Mouse (Mus musculus) forebrain, embryonic 16.5 days (tissue): Measurements from ENCODE around the gene Agap2. TPM values are rescaled to one million over a fixed set of nuclear protein-coding genes. Genes with fewer than 3 reads are reported as not detected.
"Not testable (repeated sequence)": the region's sequence is repeated elsewhere in the genome, so short reads cannot be mapped to it uniquely, and the experiment has no call there.

ENCODE experiments used
- ATAC-seq: fragments of 200-750 bp; cut with Nextera tagmentation; 2 replicates; pipeline ENCODE4 v1.8.0; 2017; ENCODE audit warnings: mild to moderate bottlenecking, moderate library complexity
- H3K27ac ChIP-seq: fragments of 300-500 bp; sonication (generic); 2 replicates; pipeline ENCODE4 v1.5.1; 2014; ENCODE audit warnings: low read length, control low read depth
- H3K27me3 ChIP-seq: fragments of 300-500 bp; sonication (generic); replicated peaks from 2 replicates; pipeline ENCODE4 v1.6.1; 2014; ENCODE audit warnings: low read length; ENCODE audit not compliant: control insufficient read depth, insufficient read depth
- H3K36me3 ChIP-seq: fragments of 300-500 bp; sonication (generic); 2 replicates; pipeline ENCODE4 v1.6.1; 2014; ENCODE audit not compliant: control insufficient read depth, insufficient read depth
- H3K4me1 ChIP-seq: fragments of 300-500 bp; sonication (generic); replicated peaks from 2 replicates; pipeline ENCODE4 v1.6.1; 2014; ENCODE audit warnings: low read length; ENCODE audit not compliant: control insufficient read depth, insufficient read depth
- H3K4me2 ChIP-seq: fragments of 300-500 bp; sonication (generic); 2 replicates; pipeline ENCODE4 v1.6.1; 2014; ENCODE audit warnings: mild to moderate bottlenecking, low read length, control low read depth
- H3K4me3 ChIP-seq: fragments of 300-500 bp; sonication (generic); replicated peaks from 2 replicates; pipeline ENCODE4 v1.5.1; 2014; ENCODE audit warnings: mild to moderate bottlenecking, low read length, control low read depth
- H3K9ac ChIP-seq: fragments of 300-500 bp; sonication (generic); replicated peaks from 2 replicates; pipeline ENCODE4 v1.6.1; 2014; ENCODE audit warnings: low read depth, low read length, control low read depth
- H3K9me3 ChIP-seq: fragments of 300-500 bp; sonication (generic); 2 replicates; pipeline ENCODE4 v1.6.1; 2016; ENCODE audit warnings: low read length; ENCODE audit not compliant: control insufficient read depth
- WGBS: fragments of 180-500 bp; shearing (Covaris S2); extraction: QIAGEN DNeasy Blood & Tissue Kit; methylation state at CpG from one replicate; pipeline ENCODE4 v1.1.7; 2014; 5-methylcytosine and 5-hydroxymethylcytosine counted together
- polyA plus RNA-seq: library from polyadenylated mRNA; unstranded; fragments of >200 nt; fragmentation: Nextera tagmentation; extraction: Ambion mirVana; gene quantifications from 2 replicates; pipeline ENCODE4 v1.2.1, GENCODE M21; 2015

Agap2 gene
- polyA plus RNA-seq, 1 experiment from 2014 or later, result 4.7 TPM

DNA sequence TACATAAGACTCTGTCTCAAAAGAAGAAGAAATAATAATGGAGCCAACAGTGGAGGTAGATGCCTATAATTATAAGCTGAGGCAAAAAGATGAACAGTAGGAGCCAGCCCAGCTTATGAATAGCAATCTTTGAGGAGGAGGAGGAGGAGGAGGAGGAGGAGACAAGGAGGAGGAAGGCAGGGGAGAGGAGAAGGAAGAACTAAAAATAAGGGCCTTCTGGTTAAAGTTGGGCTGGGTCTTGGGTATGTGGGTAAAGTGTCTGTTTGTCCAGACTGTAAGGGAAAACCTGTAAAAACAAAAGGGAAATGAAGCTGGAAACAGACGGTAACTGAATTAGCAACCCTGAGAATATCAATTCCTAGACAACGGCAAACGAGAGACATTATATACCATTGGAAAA, 46.9 kb downstream of the Agap2 start:
- peak overlapping the region; percentile 84 for H3K4me3 ChIP-seq
- H3K27ac ChIP-seq, result peak overlapping the region; percentile 82
- peaks cover 13% of the 10 kb centered on the region for H3K36me3 ChIP-seq
- peak overlapping the region; percentile 49 for H3K4me2 ChIP-seq
- H3K4me1 ChIP-seq, result peaks cover 25% of the 10 kb centered on the region
- WGBS, result 80% methylated on average over 3 of the region's 3 CpGs
- no peak overlapping the region; the same call in 1 of the 2 replicates for H3K9ac ChIP-seq
- no peaks in the 10 kb centered on the region for H3K27me3 ChIP-seq
- H3K9me3 ChIP-seq, result no peaks in the 10 kb centered on the region
- ATAC-seq, result no peak

DNA sequence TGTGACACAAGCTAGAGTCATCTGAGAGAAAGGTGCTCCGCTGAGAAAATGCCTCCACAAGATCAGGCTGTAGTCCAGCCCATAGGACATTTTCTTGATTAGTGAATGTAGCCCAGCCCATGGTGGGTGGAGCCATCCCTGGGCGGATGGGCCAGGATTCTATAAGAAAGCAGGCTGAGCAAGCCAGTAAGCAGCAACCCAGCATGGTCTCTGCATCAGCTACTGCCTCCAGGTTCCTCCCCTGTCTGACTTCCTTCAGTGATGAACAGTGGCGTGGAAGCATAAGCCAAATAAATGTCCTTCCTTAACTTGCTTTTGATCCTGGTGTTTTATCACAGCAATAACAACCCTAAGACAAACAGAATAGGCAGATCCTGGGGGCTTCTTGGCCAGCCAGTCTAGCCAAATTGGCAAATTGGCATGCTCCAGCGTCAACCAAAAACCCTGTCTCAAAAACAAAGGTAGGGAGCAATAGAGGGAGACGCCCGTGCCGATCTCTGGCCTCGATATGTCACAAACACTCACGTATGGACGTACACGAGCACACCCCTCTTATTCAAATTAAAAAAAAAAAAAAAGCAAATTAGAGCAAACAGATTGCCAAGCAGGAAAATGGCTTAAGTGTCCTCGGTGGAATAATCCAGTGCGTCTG, 47.8 kb downstream of the Agap2 start:
- H3K9ac ChIP-seq, result peak overlapping the region; percentile 55
- H3K27ac ChIP-seq, result peak overlapping the region; percentile 82
- 0 out of 2 replicates have a peak, but pooled peaks cover 7% of the 10 kb centered on the region for H3K36me3 ChIP-seq
- peaks cover 25% of the 10 kb centered on the region for H3K4me1 ChIP-seq
- peak overlapping the region; percentile 28 for H3K4me3 ChIP-seq
- H3K9me3 ChIP-seq, result no peaks in the 10 kb centered on the region
- peak; percentile 37 for ATAC-seq
- WGBS, result 7% methylated on average over 13 of the region's 13 CpGs
- H3K27me3 ChIP-seq, result no peaks in the 10 kb centered on the region
- peak overlapping the region; percentile 49 for H3K4me2 ChIP-seq

DNA sequence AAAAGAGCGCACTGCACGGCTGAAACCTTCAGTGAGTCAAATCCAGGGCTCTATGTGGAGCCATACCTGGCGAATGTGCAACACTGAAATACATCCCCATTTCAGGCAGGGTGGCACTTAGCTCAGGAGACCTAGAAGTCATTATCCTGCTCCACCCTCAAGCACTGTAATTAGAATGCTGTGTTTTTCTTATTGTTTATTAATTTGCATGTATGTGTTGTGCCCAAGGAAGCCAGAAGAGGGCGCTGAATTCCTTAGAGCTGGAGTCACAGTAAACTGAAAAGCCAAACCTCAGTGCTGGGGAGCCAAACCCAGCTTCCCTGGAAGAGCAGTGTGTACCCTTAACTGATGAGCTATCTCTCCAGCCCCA, 48.3 kb downstream of the Agap2 start:
- H3K4me1 ChIP-seq, result peaks cover 25% of the 10 kb centered on the region
- 4% methylated on average over 4 of the region's 4 CpGs for WGBS
- ATAC-seq, result peak; percentile 7; the same call in 1 of the 2 replicates

DNA sequence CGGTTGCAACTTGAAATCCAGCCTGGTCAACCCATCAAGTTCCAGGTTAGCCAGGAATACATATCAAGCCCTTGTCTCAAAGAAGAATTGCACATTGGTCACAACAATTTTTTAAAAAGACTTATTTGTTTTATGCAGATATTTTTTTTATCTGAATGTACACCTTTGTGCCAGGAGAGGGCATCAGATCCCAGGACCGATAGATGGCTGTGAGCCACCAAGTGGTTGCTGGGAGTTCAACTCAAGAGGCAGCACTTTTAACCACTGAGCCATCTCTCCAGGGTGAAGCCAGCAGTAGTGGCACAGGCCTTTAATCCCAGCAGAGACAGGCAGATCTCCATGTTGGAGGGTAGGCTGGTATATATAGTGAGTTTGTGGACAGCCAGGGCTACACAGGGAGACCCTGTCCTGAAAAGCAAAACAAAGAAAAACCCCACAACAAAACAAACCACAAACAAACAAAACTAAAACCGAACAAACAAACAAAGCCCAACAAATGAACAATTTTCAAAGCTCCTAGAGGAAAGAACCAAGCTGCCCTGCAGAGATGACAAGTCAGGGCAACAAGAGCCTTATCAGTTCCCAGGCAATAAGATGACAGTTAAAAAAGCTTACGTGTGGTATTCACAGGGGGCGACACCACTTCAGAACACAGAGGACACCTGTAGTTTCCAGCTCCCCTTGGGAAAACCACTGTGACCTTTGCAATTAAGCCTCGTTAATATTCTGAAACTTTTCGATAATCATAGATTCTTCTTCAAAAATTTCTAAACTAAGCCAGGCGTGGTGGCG, 50.3 kb downstream of the Agap2 start:
- H3K27ac ChIP-seq, result no peak overlapping the region
- ATAC-seq, result no peak
- no peak overlapping the region for H3K9ac ChIP-seq
- H3K9me3 ChIP-seq, result no peaks in the 10 kb centered on the region
- no peaks in the 10 kb centered on the region for H3K27me3 ChIP-seq
- H3K4me3 ChIP-seq, result no peak overlapping the region
- no peak overlapping the region for H3K4me2 ChIP-seq
- peaks cover 17% of the 10 kb centered on the region for H3K4me1 ChIP-seq
- WGBS, result 77% methylated on average over 9 of the region's 9 CpGs
- no peaks in the 10 kb centered on the region for H3K36me3 ChIP-seq

More for the DNA sequence above, 48.3 kb downstream of the Agap2 start:
- Histone ChIP-seq H3K9ac (peak overlapping the region; percentile 55; the same call in 1 of the 2 replicates), H3K4me3 (peak overlapping the region; percentile 28), H3K27me3 (no peaks in the 10 kb centered on the region), H3K9me3 (no peaks in the 10 kb centered on the region), H3K4me2 (peak overlapping the region; percentile 49), H3K36me3 (0 out of 2 replicates have a peak, but pooled peaks cover 5% of the 10 kb centered on the region), H3K27ac (peak overlapping the region; percentile 82)

DNA sequence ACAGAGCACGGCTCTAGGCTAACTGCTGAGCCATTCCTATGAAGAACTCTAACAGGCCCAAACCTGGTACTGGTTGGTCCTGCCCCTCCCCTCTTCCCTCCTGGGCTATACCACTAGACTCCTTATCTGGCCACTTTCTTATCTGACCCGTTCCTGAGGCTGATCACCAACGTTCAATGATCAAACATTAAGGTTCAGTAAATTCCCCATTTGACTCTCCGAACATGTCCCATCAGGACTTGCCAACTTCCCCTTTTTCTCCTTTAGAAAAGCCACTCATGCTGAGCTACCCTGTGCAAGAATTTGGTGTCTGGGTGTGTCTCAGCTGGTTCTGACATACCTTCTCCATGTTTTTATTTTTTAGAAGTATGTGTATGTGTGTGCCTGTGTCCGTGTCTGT, 51.5 kb downstream of the Agap2 start:
- Histone ChIP-seq H3K4me2 (no peak overlapping the region), H3K27ac (no peak overlapping the region), H3K9me3 (no peaks in the 10 kb centered on the region), H3K4me1 (peaks cover 16% of the 10 kb centered on the region), H3K36me3 (no peaks in the 10 kb centered on the region), H3K9ac (no peak overlapping the region), H3K4me3 (no peak overlapping the region), H3K27me3 (no peaks in the 10 kb centered on the region)
- WGBS, result 90% methylated on average over 5 of the region's 5 CpGs
- ATAC-seq, result no peak

DNA sequence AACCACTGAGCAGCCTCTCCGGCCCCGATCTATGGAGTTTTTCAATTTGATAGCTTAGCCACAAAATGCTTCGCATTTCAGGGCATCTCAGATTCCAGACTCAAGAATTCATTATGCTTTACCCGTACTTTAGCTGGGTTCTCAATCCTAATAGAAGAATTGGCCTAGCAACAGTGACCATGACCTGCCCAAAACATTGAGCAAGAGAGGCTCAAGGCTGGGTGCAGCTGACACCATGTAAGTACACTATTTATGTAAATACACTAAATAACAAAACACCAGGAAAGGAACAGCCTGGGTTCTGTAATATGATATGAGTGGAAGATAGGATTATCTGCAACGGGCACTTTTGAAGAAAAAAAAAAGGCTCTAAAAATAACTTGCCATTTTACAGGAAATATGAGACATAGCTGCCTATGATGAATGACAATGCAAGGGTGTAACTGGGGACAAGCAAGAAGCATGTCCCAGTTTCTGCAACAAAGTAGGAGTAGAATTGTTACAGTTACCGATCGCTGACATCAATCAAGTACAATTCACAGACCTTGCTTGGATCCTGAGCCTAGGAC, 52.7 kb downstream of the Agap2 start:
- Histone ChIP-seq H3K9me3 (no peaks in the 10 kb centered on the region), H3K4me2 (no peak overlapping the region), H3K27ac (no peak overlapping the region), H3K4me3 (no peak overlapping the region), H3K36me3 (no peaks in the 10 kb centered on the region), H3K27me3 (no peaks in the 10 kb centered on the region), H3K9ac (no peak overlapping the region), H3K4me1 (peaks cover 4% of the 10 kb centered on the region)
- ATAC-seq, result no peak
- 90% methylated on average over 7 of the region's 7 CpGs for whole genome bisulfite sequencing

DNA sequence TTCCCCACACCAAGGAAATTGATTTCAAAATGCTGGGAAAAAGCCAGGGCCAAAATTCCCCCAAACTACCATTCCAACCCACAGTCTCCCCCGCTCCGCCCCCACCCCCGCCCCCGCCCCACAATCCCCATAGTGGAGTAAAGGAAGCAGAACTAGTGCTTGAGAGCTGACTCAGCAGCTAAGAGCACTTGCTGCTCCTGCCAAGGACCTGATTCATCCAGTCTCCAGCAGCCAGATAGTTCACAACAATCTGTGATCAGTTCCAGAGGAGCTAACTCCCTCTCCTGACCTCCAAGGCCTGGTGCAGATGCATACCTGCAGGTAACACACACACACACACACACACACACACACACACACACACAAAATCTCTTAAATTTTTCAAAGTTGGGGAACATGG, 54.3 kb downstream of the Agap2 start:
- H3K36me3 ChIP-seq, result no peaks in the 10 kb centered on the region
- ATAC-seq, result no peak
- no peak overlapping the region for H3K4me2 ChIP-seq
- no peak overlapping the region for H3K27ac ChIP-seq
- H3K4me1 ChIP-seq, result no peaks in the 10 kb centered on the region
- WGBS, result 77% methylated on average over 4 of the region's 4 CpGs
- no peak overlapping the region for H3K9ac ChIP-seq
- no peaks in the 10 kb centered on the region for H3K27me3 ChIP-seq
- H3K4me3 ChIP-seq, result no peak overlapping the region
- no peaks in the 10 kb centered on the region for H3K9me3 ChIP-seq

DNA sequence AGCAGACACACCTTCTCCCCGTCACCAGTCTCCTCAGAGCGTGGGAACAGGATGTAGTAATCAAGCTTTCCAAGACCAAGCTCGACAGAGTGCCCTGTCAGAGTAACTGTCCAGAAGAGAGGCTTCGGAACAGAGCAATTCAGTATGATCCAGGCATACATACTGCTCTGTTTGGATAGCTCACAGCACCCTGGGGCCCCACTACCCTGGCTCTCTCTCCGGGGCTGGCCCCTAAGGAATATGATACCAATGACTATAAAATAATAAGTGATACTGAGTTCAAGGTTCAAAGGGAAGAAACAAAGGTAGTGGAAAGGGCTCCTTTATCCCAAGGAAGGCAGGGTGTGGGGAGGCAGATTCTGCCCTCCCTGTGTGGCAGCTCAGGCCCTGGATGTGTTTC, 57.4 kb downstream of the Agap2 start:
- 83% methylated on average over 5 of the region's 5 CpGs for WGBS

DNA sequence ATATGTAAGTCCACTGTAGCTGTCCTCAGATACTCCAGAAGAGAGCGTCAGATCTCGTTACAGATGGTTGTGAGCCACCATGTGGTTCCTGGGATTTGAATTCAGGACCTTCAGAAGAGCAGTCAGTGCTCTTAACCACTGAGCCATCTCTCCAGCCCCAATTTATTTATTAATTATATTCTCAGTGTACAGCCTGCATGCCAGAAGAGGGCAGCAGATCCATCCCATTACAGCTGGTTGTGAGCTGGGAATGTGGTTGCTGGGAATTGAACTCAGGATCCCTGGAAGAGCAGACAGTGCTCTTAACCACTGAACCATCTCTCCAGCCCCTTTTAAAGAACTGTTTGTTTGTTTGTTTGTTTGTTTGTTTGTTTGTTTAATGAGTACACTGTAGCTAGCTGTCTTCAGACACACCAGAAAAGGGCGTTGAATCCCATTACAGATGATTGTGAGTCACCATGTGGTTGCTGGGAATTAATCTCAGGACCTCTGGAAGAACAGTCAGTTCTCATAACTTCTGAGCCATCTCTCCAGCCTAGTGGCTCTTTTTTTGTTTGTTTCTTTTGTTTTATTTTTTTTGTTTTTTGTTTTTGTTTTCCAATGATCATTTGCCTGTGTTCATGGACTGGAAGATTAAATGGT, 59.4 kb downstream of the Agap2 start:
- not testable (repeated sequence) for H3K9ac ChIP-seq, H3K27ac ChIP-seq, H3K36me3 ChIP-seq, H3K9me3 ChIP-seq, H3K4me2 ChIP-seq, H3K27me3 ChIP-seq, H3K4me1 ChIP-seq, H3K4me3 ChIP-seq, ATAC-seq
- WGBS, result 77% methylated on average over 3 of the region's 3 CpGs

More for the DNA sequence above, 57.4 kb downstream of the Agap2 start:
- no peak overlapping the region for H3K9ac ChIP-seq
- no peaks in the 10 kb centered on the region for H3K36me3 ChIP-seq
- no peaks in the 10 kb centered on the region for H3K9me3 ChIP-seq
- no peaks in the 10 kb centered on the region for H3K4me1 ChIP-seq
- no peak for ATAC-seq
- H3K27me3 ChIP-seq, result no peaks in the 10 kb centered on the region
- H3K4me3 ChIP-seq, result no peak overlapping the region
- H3K4me2 ChIP-seq, result no peak overlapping the region
- H3K27ac ChIP-seq, result no peak overlapping the region
